Mouse (Mus musculus) stomach, postnatal 0 days (tissue): ENCODE results near the gene Inpp4a. TPM values are rescaled to one million over a fixed set of nuclear protein-coding genes. Genes with fewer than 3 reads are reported as not detected.

ENCODE experiments used
- ATAC-seq: fragments of 200-750 bp; cut with Nextera tagmentation; 2 replicates; pipeline ENCODE4 v1.8.0; 2017; ENCODE audit not compliant: low FRiP score, low TSS enrichment
- DNase-seq: peaks from one replicate; pipeline ENCODE4 v3.0.0-alpha.2; 2016; ENCODE audit warnings: low spot score
- H3K27ac ChIP-seq: fragments of 300-500 bp; sonication (generic); replicated peaks from 2 replicates; pipeline ENCODE4 v1.5.1; 2014; ENCODE audit warnings: mild to moderate bottlenecking, control low read depth
- H3K27me3 ChIP-seq: fragments of 300-500 bp; sonication (generic); 2 replicates; pipeline ENCODE4 v1.6.1; 2014; ENCODE audit warnings: low read length; ENCODE audit not compliant: control insufficient read depth, insufficient read depth
- H3K36me3 ChIP-seq: fragments of 300-500 bp; sonication (generic); 2 replicates; pipeline ENCODE4 v1.6.1; 2014; ENCODE audit warnings: low read length, mixed read lengths; ENCODE audit not compliant: control insufficient read depth, insufficient read depth
- H3K4me1 ChIP-seq: fragments of 300-500 bp; sonication (generic); replicated peaks from 2 replicates; pipeline ENCODE4 v1.6.1; 2014; ENCODE audit warnings: antibody characterized with exemption; ENCODE audit not compliant: control insufficient read depth, insufficient read depth
- H3K4me2 ChIP-seq: fragments of 300-500 bp; sonication (generic); replicated peaks from 2 replicates; pipeline ENCODE4 v1.6.1; 2014; ENCODE audit warnings: low read depth, mild to moderate bottlenecking, control low read depth, moderate library complexity
- H3K4me3 ChIP-seq: fragments of 300-500 bp; sonication (generic); 2 replicates; pipeline ENCODE4 v1.5.1; 2014; ENCODE audit warnings: low read depth, low read length, control low read depth
- H3K9ac ChIP-seq: fragments of 300-500 bp; sonication (generic); 2 replicates; pipeline ENCODE4 v1.6.1; 2014; ENCODE audit warnings: mild to moderate bottlenecking, low read length, control low read depth, mixed read lengths
- H3K9me3 ChIP-seq: fragments of 300-500 bp; sonication (generic); 2 replicates; pipeline ENCODE4 v1.6.1; 2016; ENCODE audit warnings: low read length; ENCODE audit not compliant: control insufficient read depth
- CTCF ChIP-seq: IDR thresholded peaks from 2 replicates; pipeline ENCODE4 v1.5.1; 2016; ENCODE audit warnings: antibody characterized with exemption, low read depth, mild to moderate bottlenecking, moderate library complexity
- EP300 ChIP-seq: optimal IDR thresholded peaks from 2 replicates; pipeline ENCODE3; 2016; ENCODE audit warnings: antibody characterized with exemption
- WGBS: fragments of 180-500 bp; shearing (Covaris S2); extraction: QIAGEN DNeasy Blood & Tissue Kit; methylation state at CpG from one replicate; pipeline ENCODE4 v1.1.7; 2014; 5-methylcytosine and 5-hydroxymethylcytosine counted together
- polyA plus RNA-seq: library from polyadenylated mRNA; unstranded; fragments of >200 nt; fragmentation: Nextera tagmentation; extraction: Ambion mirVana; gene quantifications from 2 replicates; pipeline ENCODE4 v1.2.1, GENCODE M21; 2015

The Inpp4a gene
- polyA plus RNA-seq, 1 experiment from 2014 or later, result 10.6 TPM

DNA sequence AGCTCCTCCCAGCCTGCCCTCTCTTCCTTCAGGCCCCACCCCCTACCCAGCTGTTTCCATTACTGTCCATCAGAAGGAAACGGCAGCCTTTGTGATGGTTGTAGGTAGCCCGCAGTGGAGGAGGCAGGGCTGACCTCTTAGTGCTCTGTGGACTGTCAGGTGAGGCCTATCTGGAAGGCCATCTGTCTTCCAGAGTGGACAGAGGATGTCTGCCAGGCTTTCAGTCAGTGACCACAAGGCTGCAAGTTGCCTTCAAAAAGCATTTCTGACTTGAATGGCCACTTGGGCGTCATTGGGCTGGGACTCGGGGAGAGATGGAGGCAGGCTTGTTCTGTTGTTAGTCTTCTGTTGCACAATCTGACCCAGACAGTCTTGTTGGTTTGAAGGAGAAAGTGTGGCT, 79.9 kb downstream of the Inpp4a start:
- Histone ChIP-seq H3K27ac (no peak overlapping the region), H3K4me3 (no peak overlapping the region), H3K9me3 (no peaks in the 10 kb centered on the region), H3K9ac (no peak overlapping the region), H3K4me2 (no peak overlapping the region), H3K36me3 (peaks cover 6% of the 10 kb centered on the region; the same call in 1 of the 2 replicates), H3K27me3 (no peaks in the 10 kb centered on the region), H3K4me1 (no peaks in the 10 kb centered on the region)
- ATAC-seq, result no peak
- no peak for TF ChIP-seq CTCF
- no peak for TF ChIP-seq EP300
- WGBS, result 47% methylated on average over 4 of the region's 4 CpGs
- no peak for DNase-seq

GRCm38 (mm10) chr1:37380913-37381312, 81.2 kb downstream of the Inpp4a start:
- ATAC-seq, result no peak
- H3K9ac ChIP-seq, result no peak overlapping the region
- H3K27ac ChIP-seq, result no peak overlapping the region
- no peak overlapping the region for H3K4me2 ChIP-seq
- no peaks in the 10 kb centered on the region for H3K4me1 ChIP-seq
- no peak for DNase-seq
- WGBS, result 76% methylated on average over 5 of the region's 5 CpGs
- H3K36me3 ChIP-seq, result peaks cover 6% of the 10 kb centered on the region; the same call in 1 of the 2 replicates
- no peaks in the 10 kb centered on the region for H3K27me3 ChIP-seq
- no peak overlapping the region for H3K4me3 ChIP-seq
- H3K9me3 ChIP-seq, result no peaks in the 10 kb centered on the region
- no peak for TF ChIP-seq CTCF

DNA sequence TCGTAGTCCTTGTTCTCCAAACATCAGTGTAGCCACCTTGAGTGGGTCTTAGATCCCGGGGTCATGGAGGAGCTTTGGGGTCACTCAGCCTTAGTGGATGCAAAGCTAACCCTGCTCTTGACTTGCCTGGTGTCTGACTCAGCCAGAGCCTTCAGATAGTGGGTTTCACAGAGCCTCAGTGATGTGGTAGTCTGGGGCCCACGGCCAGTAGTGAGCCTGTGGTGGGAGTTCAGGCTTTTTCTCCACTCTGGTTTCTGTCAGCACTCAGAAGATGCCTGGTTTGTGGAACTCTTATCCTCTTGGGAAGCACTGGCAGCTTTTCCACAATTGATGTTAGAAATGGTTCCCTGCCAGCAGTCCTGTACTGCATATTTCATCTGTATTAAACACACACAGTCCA, 84.6 kb downstream of the Inpp4a start:
- H3K9me3 ChIP-seq, result no peaks in the 10 kb centered on the region
- DNase-seq, result no peak
- ATAC-seq, result peak; percentile 28; the same call in 1 of the 2 replicates
- no peak overlapping the region for H3K4me3 ChIP-seq
- H3K27ac ChIP-seq, result 0 out of 2 replicates have a peak overlapping the region, but pooled peaks have one; percentile 8
- no peaks in the 10 kb centered on the region for H3K4me1 ChIP-seq
- WGBS, result 76% methylated on average over 3 of the region's 3 CpGs
- TF ChIP-seq EP300 (no peak), CTCF (no peak)
- H3K4me2 ChIP-seq, result no peak overlapping the region
- peaks cover 6% of the 10 kb centered on the region for H3K36me3 ChIP-seq
- H3K9ac ChIP-seq, result no peak overlapping the region
- H3K27me3 ChIP-seq, result no peaks in the 10 kb centered on the region

- Histone ChIP-seq H3K4me3 (no peak overlapping the region), H3K9me3 (no peaks in the 10 kb centered on the region), H3K4me1 (no peaks in the 10 kb centered on the region), H3K27me3 (no peaks in the 10 kb centered on the region), H3K36me3 (peaks cover 3% of the 10 kb centered on the region), H3K27ac (peak overlapping the region; percentile 82), H3K9ac (no peak overlapping the region), H3K4me2 (no peak overlapping the region)
- ATAC-seq (peak; percentile 51; the same call in 1 of the 2 replicates), DNase-seq (no peak)
- WGBS, result 58% methylated on average over 7 of the region's 7 CpGs
- no peak for TF ChIP-seq EP300
- TF ChIP-seq CTCF, result no peak
Measured at GRCm38 (mm10) chr1:37386448-37386971, 86.8 kb downstream of the Inpp4a start.

- Histone ChIP-seq H3K4me2 (no peak overlapping the region), H3K36me3 (peaks cover 7% of the 10 kb centered on the region), H3K27ac (no peak overlapping the region), H3K27me3 (no peaks in the 10 kb centered on the region), H3K9me3 (no peaks in the 10 kb centered on the region), H3K4me1 (no peaks in the 10 kb centered on the region), H3K9ac (no peak overlapping the region), H3K4me3 (no peak overlapping the region)
- WGBS, result 71% methylated on average over 5 of the region's 5 CpGs
- DNase-seq (no peak), ATAC-seq (no peak)
- TF ChIP-seq EP300, result no peak
- TF ChIP-seq CTCF, result no peak
Measured at GRCm38 (mm10) chr1:37393174-37393573, 93.5 kb downstream of the Inpp4a start.

- H3K4me2 ChIP-seq, result no peak overlapping the region
- no peak overlapping the region for H3K4me3 ChIP-seq
- TF ChIP-seq EP300 (no peak), CTCF (no peak)
- peaks cover 4% of the 10 kb centered on the region; the same call in 1 of the 2 replicates for H3K36me3 ChIP-seq
- no peaks in the 10 kb centered on the region for H3K9me3 ChIP-seq
- no peak overlapping the region for H3K9ac ChIP-seq
- H3K4me1 ChIP-seq, result no peaks in the 10 kb centered on the region
- ATAC-seq (no peak), DNase-seq (no peak)
- 68% methylated on average over 1 of the region's 1 CpGs for WGBS
- no peaks in the 10 kb centered on the region for H3K27me3 ChIP-seq
- H3K27ac ChIP-seq, result no peak overlapping the region
Measured at GRCm38 (mm10) chr1:37396481-37396880, 96.8 kb downstream of the Inpp4a start.
